Mouse (Mus musculus) megakaryocyte, embryonic 14.5 days (primary cell): ENCODE results near the gene Schip1.

Experiments used
- FLI1 ChIP-seq: IDR thresholded peaks from 2 replicates; pipeline ENCODE4 v1.6.1; 2012; ENCODE audit warnings: low read length, inconsistent platforms, mixed read lengths
- GATA1 ChIP-seq: IDR thresholded peaks from 3 replicates; pipeline ENCODE4 v1.6.1; 2012; ENCODE audit warnings: mixed read lengths, low read length, inconsistent platforms, borderline replicate concordance

DNA sequence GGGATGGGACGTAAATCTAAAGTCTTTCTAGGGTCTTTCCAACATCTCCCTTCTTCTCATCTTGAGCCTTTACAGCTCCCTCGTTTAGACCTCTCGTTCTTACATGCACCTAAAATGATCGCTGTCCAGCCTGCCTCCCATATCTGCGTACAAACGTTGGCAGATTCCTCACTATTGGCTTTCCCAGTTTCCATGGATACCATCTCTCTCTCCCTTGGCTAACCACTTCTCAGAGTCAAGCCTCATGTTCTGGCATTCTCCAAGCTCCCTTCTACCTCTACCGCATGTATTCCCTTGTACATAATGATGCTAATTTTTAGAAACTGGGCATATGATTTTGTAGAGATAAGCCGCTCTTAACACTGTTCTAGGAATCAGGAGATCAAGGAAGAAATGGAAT lies 86.1 kb downstream of the Schip1 start:
- TF ChIP-seq GATA1 (no peak), FLI1 (no peak)
